19 mouse cellular contexts compared by ENCODE assay signal in genomic region chr3:144012173-144012572, GRCm38 (mm10).
DNase-seq lines count a peak whose midpoint lies in the region; ATAC-seq lines count a peak whose summit lies in the region.
"Had no signal": no experiment of that assay in that cellular context is flagged by ENCODE, and none has a peak within 500 bp of the region (broad histone marks: within the 10 kb centered on the region; RNA-seq: fewer than 3 reads in every experiment).

No protein-coding gene starts in this region.

- peak; percentile 33; the same call in 1 of the 2 replicates for ATAC-seq in kidney, embryonic 14.5 days (ENCODE audit: low FRiP score, low TSS enrichment)
- ATAC-seq in kidney, embryonic 16.5 days (ENCODE audit: low FRiP score, low TSS enrichment), result peak; percentile 88
- ATAC-seq: forebrain, embryonic 15.5 days had no signal

- H3K9ac ChIP-seq in kidney, embryonic 14.5 days (ENCODE audit: low read depth, low read length), result no peak overlapping the region
- H3K9ac ChIP-seq in kidney, embryonic 16.5 days (replicated peaks; ENCODE audit: low read length), result no peak overlapping the region
- H3K9ac ChIP-seq: embryonic facial prominence, embryonic 12.5 days; forebrain, embryonic 13.5 days; forebrain, embryonic 15.5 days had no signal

- H3K36me3 ChIP-seq in kidney, embryonic 14.5 days (ENCODE audit: control insufficient read depth, insufficient read depth, low read length), result no peaks in the 10 kb centered on the region
- H3K36me3 ChIP-seq in kidney, embryonic 16.5 days (ENCODE audit: insufficient read depth, low read length), result no peaks in the 10 kb centered on the region
- no peaks in the 10 kb centered on the region for H3K36me3 ChIP-seq in embryonic facial prominence, embryonic 10.5 days (replicated peaks)
- no peaks in the 10 kb centered on the region for H3K36me3 ChIP-seq in limb, embryonic 10.5 days
- H3K36me3 ChIP-seq: embryonic facial prominence, embryonic 12.5 days; forebrain, embryonic 15.5 days had no signal

- no peaks in the 10 kb centered on the region for H3K9me3 ChIP-seq in kidney, embryonic 14.5 days (ENCODE audit: control insufficient read depth, low read length)
- no peaks in the 10 kb centered on the region for H3K9me3 ChIP-seq in kidney, embryonic 16.5 days (ENCODE audit: low read length)
- H3K9me3 ChIP-seq in embryonic facial prominence, embryonic 10.5 days, result no peaks in the 10 kb centered on the region
- no peaks in the 10 kb centered on the region for H3K9me3 ChIP-seq in limb, embryonic 10.5 days (replicated peaks)
- H3K9me3 ChIP-seq: embryonic facial prominence, embryonic 12.5 days; forebrain, embryonic 13.5 days; forebrain, embryonic 15.5 days had no signal

- DNase-seq in kidney, adult 9 months, result no peak
- no peak for DNase-seq in kidney, postnatal 25 days
- no peak for DNase-seq in embryonic facial prominence, embryonic 10.5 days (ENCODE audit: low spot score)
- DNase-seq in limb, embryonic 10.5 days (ENCODE audit: low spot score), result no peak
- no peak for DNase-seq in left cerebral cortex, adult 8-10 months (ENCODE audit: low spot score in 2 of 2)
- DNase-seq: adrenal gland, adult 2 months; adrenal gland, postnatal 10 days; adrenal gland, postnatal 25 days; cerebellum, adult 11 months; cerebellum, adult 18-20 months; cerebellum, adult 8-10 months; cerebellum, adult 9-11 months; cerebellum, postnatal 14 days; cerebellum, postnatal 36 days had no signal

- no peak overlapping the region for H3K4me3 ChIP-seq in kidney, embryonic 14.5 days (ENCODE audit: low read length)
- no peak overlapping the region for H3K4me3 ChIP-seq in kidney, embryonic 16.5 days (ENCODE audit: low read length)
- H3K4me3 ChIP-seq in embryonic facial prominence, embryonic 10.5 days, result no peak overlapping the region
- no peak overlapping the region for H3K4me3 ChIP-seq in limb, embryonic 10.5 days
- H3K4me3 ChIP-seq: embryonic facial prominence, embryonic 12.5 days; forebrain, embryonic 13.5 days; forebrain, embryonic 15.5 days had no signal

- WGBS in kidney, embryonic 14.5 days, result 36% methylated on average over 3 of the region's 3 CpGs
- WGBS in kidney, embryonic 16.5 days, result 29% methylated on average over 3 of the region's 3 CpGs
- WGBS in embryonic facial prominence, embryonic 10.5 days, result 68% methylated on average over 3 of the region's 3 CpGs
- 11% methylated on average over 3 of the region's 3 CpGs for WGBS in limb, embryonic 10.5 days

- H3K27me3 ChIP-seq in kidney, embryonic 14.5 days (ENCODE audit: control insufficient read depth, insufficient read depth, low read length), result no peaks in the 10 kb centered on the region
- no peaks in the 10 kb centered on the region for H3K27me3 ChIP-seq in kidney, embryonic 16.5 days (ENCODE audit: insufficient read depth, low read length)
- H3K27me3 ChIP-seq in embryonic facial prominence, embryonic 10.5 days (replicated peaks; ENCODE audit: low read depth, poor library complexity, severe bottlenecking), result no peaks in the 10 kb centered on the region
- H3K27me3 ChIP-seq in limb, embryonic 10.5 days (ENCODE audit: low read depth, poor library complexity, severe bottlenecking), result peaks cover 5% of the 10 kb centered on the region; the same call in 1 of the 2 replicates
- H3K27me3 ChIP-seq: embryonic facial prominence, embryonic 12.5 days; forebrain, embryonic 13.5 days; forebrain, embryonic 15.5 days had no signal

- no peak overlapping the region for H3K27ac ChIP-seq in kidney, embryonic 14.5 days (ENCODE audit: low read depth, low read length)
- H3K27ac ChIP-seq in kidney, embryonic 16.5 days (ENCODE audit: low read length), result no peak overlapping the region
- H3K27ac ChIP-seq in embryonic facial prominence, embryonic 10.5 days (replicated peaks), result peak overlapping the region; percentile 41; the same call in 1 of the 2 replicates
- H3K27ac ChIP-seq in limb, embryonic 10.5 days, result peak overlapping the region; percentile 0; the same call in 1 of the 2 replicates
- H3K27ac ChIP-seq: forebrain, embryonic 13.5 days; forebrain, embryonic 15.5 days had no signal

- peaks cover 19% of the 10 kb centered on the region for H3K4me1 ChIP-seq in kidney, embryonic 14.5 days (ENCODE audit: control insufficient read depth, insufficient read depth, low read length)
- H3K4me1 ChIP-seq in kidney, embryonic 16.5 days (ENCODE audit: insufficient read depth, low read length), result peaks cover 28% of the 10 kb centered on the region
- H3K4me1 ChIP-seq in embryonic facial prominence, embryonic 10.5 days, result peaks cover 52% of the 10 kb centered on the region
- peaks cover 40% of the 10 kb centered on the region for H3K4me1 ChIP-seq in limb, embryonic 10.5 days

- H3K4me2 ChIP-seq in kidney, embryonic 14.5 days (replicated peaks; ENCODE audit: low read depth, low read length), result no peak overlapping the region
- no peak overlapping the region for H3K4me2 ChIP-seq in kidney, embryonic 16.5 days (replicated peaks; ENCODE audit: low read depth, low read length)
- H3K4me2 ChIP-seq: embryonic facial prominence, embryonic 12.5 days; forebrain, embryonic 13.5 days; forebrain, embryonic 15.5 days had no signal

Comparison
In these comparisons a context has a peak if more than half of its experiments do, and no peak if none do; other contexts are left out.
1. H3K27ac ChIP-seq: peak in embryonic facial prominence, embryonic 10.5 days (single experiment) and limb, embryonic 10.5 days (single experiment); none in kidney, embryonic 14.5 days (single experiment) and kidney, embryonic 16.5 days (single experiment).